Mouse (Mus musculus): ENCODE data around the gene Strip2. TPM values are rescaled to one million over a fixed set of nuclear protein-coding genes. Genes with fewer than 3 reads are reported as not detected.

Strip2 gene
- 0.62 and 0.83 TPM in 2 replicates for polyA plus RNA-seq (2014; fragmentation: Nextera tagmentation; extraction: Ambion mirVana)

- WGBS: under 1% methylated on average over 67 of the region's 67 CpGs
Observed at GRCm38 (mm10) chr6:29916530-29917382, at the start of gene Strip2. TSS of gene Strip2 (plus strand) at chr6:29917012.

GRCm38 (mm10) chr6:29868341-29868895 is 48.4 kb upstream of the Strip2 start:
- 64% methylated on average over 2 of the region's 2 CpGs for WGBS
- H3K4me1 ChIP-seq (ENCODE audit: control insufficient read depth, insufficient read depth, low read length): no peaks in the 10 kb centered on the region
- no peak for ATAC-seq (ENCODE audit: low FRiP score)

More at GRCm38 (mm10) chr6:29916530-29917382, at the start of gene Strip2:
- H3K4me2 ChIP-seq: peak within 1 kb of the TSS; percentile 94
- H3K9ac ChIP-seq (ENCODE audit: low read length): peak within 1 kb of the TSS; percentile 61
- no peaks in the 10 kb centered on the region for H3K4me1 ChIP-seq (ENCODE audit: control insufficient read depth, insufficient read depth, low read length)
- H3K27me3 ChIP-seq (ENCODE audit: control insufficient read depth, insufficient read depth, low read length): peaks cover 9% of the 10 kb centered on the region
- ATAC-seq (ENCODE audit: low FRiP score) (peak; percentile 99), DNase-seq (ENCODE audit: low spot score, missing footprints) (peak; percentile 99)
- no peaks in the 10 kb centered on the region for H3K9me3 ChIP-seq (ENCODE audit: control insufficient read depth, low read length)
- no peaks in the 10 kb centered on the region for H3K36me3 ChIP-seq (ENCODE audit: control insufficient read depth, insufficient read depth, low read length)
- H3K4me3 ChIP-seq (ENCODE audit: low read depth, low read length): peak within 1 kb of the TSS; percentile 61
- no peak within 1 kb of the TSS for H3K27ac ChIP-seq (ENCODE audit: low read depth, low read length)

GRCm38 (mm10) chr6:29873654-29874053 is 43.2 kb upstream of the Strip2 start:
- ATAC-seq (ENCODE audit: low FRiP score): no peak
- Histone ChIP-seq H3K4me2 (no peak overlapping the region), H3K9me3 (ENCODE audit: control insufficient read depth, low read length) (no peaks in the 10 kb centered on the region), H3K27me3 (ENCODE audit: control insufficient read depth, insufficient read depth, low read length) (no peaks in the 10 kb centered on the region), H3K4me3 (ENCODE audit: low read depth, low read length) (no peak overlapping the region), H3K9ac (ENCODE audit: low read length) (no peak overlapping the region), H3K36me3 (ENCODE audit: control insufficient read depth, insufficient read depth, low read length) (no peaks in the 10 kb centered on the region), H3K27ac (ENCODE audit: low read depth, low read length) (no peak overlapping the region), H3K4me1 (ENCODE audit: control insufficient read depth, insufficient read depth, low read length) (no peaks in the 10 kb centered on the region)
- DNase-seq (ENCODE audit: low spot score, missing footprints): no peak
- 72% methylated on average over 2 of the region's 2 CpGs for WGBS

More at GRCm38 (mm10) chr6:29868341-29868895, 48.4 kb upstream of the Strip2 start:
- H3K4me2 ChIP-seq: no peak overlapping the region
- H3K9me3 ChIP-seq (ENCODE audit: control insufficient read depth, low read length): no peaks in the 10 kb centered on the region
- no peaks in the 10 kb centered on the region for H3K36me3 ChIP-seq (ENCODE audit: control insufficient read depth, insufficient read depth, low read length)
- H3K27ac ChIP-seq (ENCODE audit: low read depth, low read length): no peak overlapping the region
- DNase-seq (ENCODE audit: low spot score, missing footprints): no peak
- no peaks in the 10 kb centered on the region for H3K27me3 ChIP-seq (ENCODE audit: control insufficient read depth, insufficient read depth, low read length)
- H3K4me3 ChIP-seq (ENCODE audit: low read depth, low read length): no peak overlapping the region
- no peak overlapping the region for H3K9ac ChIP-seq (ENCODE audit: low read length)

GRCm38 (mm10) chr6:29875576-29875975 is 41.2 kb upstream of the Strip2 start:
- H3K4me2 ChIP-seq: no peak overlapping the region
- H3K9me3 ChIP-seq (ENCODE audit: control insufficient read depth, low read length): no peaks in the 10 kb centered on the region
- no peak for ATAC-seq (ENCODE audit: low FRiP score)
- DNase-seq (ENCODE audit: low spot score, missing footprints): no peak
- H3K9ac ChIP-seq (ENCODE audit: low read length): no peak overlapping the region
- WGBS: 91% methylated on average over 5 of the region's 5 CpGs
- H3K4me3 ChIP-seq (ENCODE audit: low read depth, low read length): no peak overlapping the region
- H3K27me3 ChIP-seq (ENCODE audit: control insufficient read depth, insufficient read depth, low read length): no peaks in the 10 kb centered on the region
- H3K27ac ChIP-seq (ENCODE audit: low read depth, low read length): no peak overlapping the region
- no peaks in the 10 kb centered on the region for H3K36me3 ChIP-seq (ENCODE audit: control insufficient read depth, insufficient read depth, low read length)
- no peaks in the 10 kb centered on the region for H3K4me1 ChIP-seq (ENCODE audit: control insufficient read depth, insufficient read depth, low read length)

- Histone ChIP-seq H3K4me3 (ENCODE audit: low read depth, low read length) (no peak overlapping the region), H3K9me3 (ENCODE audit: control insufficient read depth, low read length) (no peaks in the 10 kb centered on the region), H3K4me2 (no peak overlapping the region), H3K27me3 (ENCODE audit: control insufficient read depth, insufficient read depth, low read length) (no peaks in the 10 kb centered on the region), H3K9ac (ENCODE audit: low read length) (no peak overlapping the region), H3K36me3 (ENCODE audit: control insufficient read depth, insufficient read depth, low read length) (no peaks in the 10 kb centered on the region), H3K4me1 (ENCODE audit: control insufficient read depth, insufficient read depth, low read length) (no peaks in the 10 kb centered on the region), H3K27ac (ENCODE audit: low read depth, low read length) (no peak overlapping the region)
- 93% methylated on average over 4 of the region's 4 CpGs for WGBS
- no peak for DNase-seq (ENCODE audit: low spot score, missing footprints)
- ATAC-seq (ENCODE audit: low FRiP score): no peak
Observed at GRCm38 (mm10) chr6:29876782-29877181, 40.0 kb upstream of the Strip2 start.

- Histone ChIP-seq H3K27ac (ENCODE audit: low read depth, low read length) (no peak overlapping the region), H3K36me3 (ENCODE audit: control insufficient read depth, insufficient read depth, low read length) (no peaks in the 10 kb centered on the region), H3K4me2 (no peak overlapping the region), H3K27me3 (ENCODE audit: control insufficient read depth, insufficient read depth, low read length) (no peaks in the 10 kb centered on the region), H3K9ac (ENCODE audit: low read length) (no peak overlapping the region), H3K4me3 (ENCODE audit: low read depth, low read length) (no peak overlapping the region), H3K4me1 (ENCODE audit: control insufficient read depth, insufficient read depth, low read length) (no peaks in the 10 kb centered on the region), H3K9me3 (ENCODE audit: control insufficient read depth, low read length) (no peaks in the 10 kb centered on the region)
- DNase-seq (ENCODE audit: low spot score, missing footprints): no peak
- ATAC-seq (ENCODE audit: low FRiP score): no peak
Observed at GRCm38 (mm10) chr6:29879579-29879978, 37.2 kb upstream of the Strip2 start.

GRCm38 (mm10) chr6:29880796-29881195 is 36.0 kb upstream of the Strip2 start:
- Histone ChIP-seq H3K36me3 (ENCODE audit: control insufficient read depth, insufficient read depth, low read length) (no peaks in the 10 kb centered on the region), H3K27me3 (ENCODE audit: control insufficient read depth, insufficient read depth, low read length) (no peaks in the 10 kb centered on the region), H3K4me3 (ENCODE audit: low read depth, low read length) (no peak overlapping the region), H3K4me2 (no peak overlapping the region), H3K4me1 (ENCODE audit: control insufficient read depth, insufficient read depth, low read length) (no peaks in the 10 kb centered on the region), H3K9ac (ENCODE audit: low read length) (no peak overlapping the region), H3K27ac (ENCODE audit: low read depth, low read length) (no peak overlapping the region), H3K9me3 (ENCODE audit: control insufficient read depth, low read length) (no peaks in the 10 kb centered on the region)
- 88% methylated on average over 3 of the region's 3 CpGs for WGBS
- DNase-seq (ENCODE audit: low spot score, missing footprints) (no peak), ATAC-seq (ENCODE audit: low FRiP score) (no peak)

- DNase-seq (ENCODE audit: low spot score, missing footprints): no peak
- no peak overlapping the region for H3K9ac ChIP-seq (ENCODE audit: low read length)
- H3K4me2 ChIP-seq: no peak overlapping the region
- WGBS: 93% methylated on average over 2 of the region's 2 CpGs
- H3K27me3 ChIP-seq (ENCODE audit: control insufficient read depth, insufficient read depth, low read length): no peaks in the 10 kb centered on the region
- H3K9me3 ChIP-seq (ENCODE audit: control insufficient read depth, low read length): no peaks in the 10 kb centered on the region
- no peaks in the 10 kb centered on the region for H3K36me3 ChIP-seq (ENCODE audit: control insufficient read depth, insufficient read depth, low read length)
- no peaks in the 10 kb centered on the region for H3K4me1 ChIP-seq (ENCODE audit: control insufficient read depth, insufficient read depth, low read length)
- H3K27ac ChIP-seq (ENCODE audit: low read depth, low read length): no peak overlapping the region
- no peak for ATAC-seq (ENCODE audit: low FRiP score)
- H3K4me3 ChIP-seq (ENCODE audit: low read depth, low read length): no peak overlapping the region
Observed at GRCm38 (mm10) chr6:29881936-29882335, 34.9 kb upstream of the Strip2 start.

GRCm38 (mm10) chr6:29882870-29883269 is 33.9 kb upstream of the Strip2 start:
- H3K4me3 ChIP-seq (ENCODE audit: low read depth, low read length): no peak overlapping the region
- ATAC-seq (ENCODE audit: low FRiP score) (no peak), DNase-seq (ENCODE audit: low spot score, missing footprints) (no peak)
- no peak overlapping the region for H3K4me2 ChIP-seq
- no peaks in the 10 kb centered on the region for H3K9me3 ChIP-seq (ENCODE audit: control insufficient read depth, low read length)
- no peaks in the 10 kb centered on the region for H3K27me3 ChIP-seq (ENCODE audit: control insufficient read depth, insufficient read depth, low read length)
- H3K36me3 ChIP-seq (ENCODE audit: control insufficient read depth, insufficient read depth, low read length): no peaks in the 10 kb centered on the region
- WGBS: 90% methylated on average over 6 of the region's 6 CpGs
- no peak overlapping the region for H3K27ac ChIP-seq (ENCODE audit: low read depth, low read length)
- no peak overlapping the region for H3K9ac ChIP-seq (ENCODE audit: low read length)
- H3K4me1 ChIP-seq (ENCODE audit: control insufficient read depth, insufficient read depth, low read length): no peaks in the 10 kb centered on the region
